Mouse (Mus musculus): ENCODE data around the gene Tgm6.

- TF ChIP-seq CTCF (IDR thresholded peaks at IDR 0.05; ENCODE audit: control insufficient read depth, insufficient read depth, insufficient read length) (no peak), USF1 (IDR thresholded peaks at IDR 0.05; ENCODE audit: low read depth) (no peak)
These were observed 13.3 kb downstream of the Tgm6 start for GRCm38 (mm10) chr2:130125279-130126059.

Data from C2C12 (cell line).